Mouse (Mus musculus): ENCODE results near the gene Papss2.

GRCm38 (mm10) chr19:32626768-32627331 is 31.3 kb downstream of the Papss2 start:
- TF ChIP-seq POLR2A (IDR thresholded peaks at IDR 0.05; ENCODE audit: low read depth, low read length) (no peak), CTCF (conservative IDR thresholded peaks at IDR 0.05; ENCODE audit: insufficient read depth, insufficient read length, low read depth, low read length) (no peak)
